Mouse (Mus musculus) E14TG2a.4 (cell line): ENCODE data around the gene Hist3h2a.

Source experiments
- CTCF ChIP-seq: conservative IDR thresholded peaks from 2 replicates; pipeline ENCODE4 v1.5.1; 2014; ENCODE audit warnings: low read length
- NANOG ChIP-seq: IDR thresholded peaks from 2 replicates; pipeline ENCODE4 v1.6.1; 2014; ENCODE audit warnings: borderline replicate concordance, low read length, mixed read lengths
- POU5F1 ChIP-seq: IDR thresholded peaks from 2 replicates; pipeline ENCODE4 v1.6.1; 2014; ENCODE audit warnings: low read length, borderline replicate concordance

DNA sequence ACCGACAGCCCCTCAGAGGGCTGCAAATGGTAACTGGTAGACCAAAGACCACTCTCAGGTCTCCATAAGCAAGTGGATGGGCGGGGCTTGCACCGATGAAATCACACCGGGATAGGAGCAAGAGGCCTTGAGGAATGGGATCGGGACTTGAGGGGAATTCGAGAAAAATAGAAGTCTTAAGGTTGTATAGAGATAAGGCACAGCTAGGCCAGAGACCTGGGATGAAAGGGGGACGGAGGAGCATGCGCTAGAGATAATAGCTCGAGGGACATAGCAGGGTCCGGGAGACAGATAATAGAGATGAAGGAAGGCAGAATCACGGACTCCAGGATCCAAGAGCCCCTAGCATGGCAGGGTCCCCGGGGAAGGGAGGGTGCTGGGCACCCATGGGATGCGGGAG, 16.6 kb upstream of the Hist3h2a start:
- no peak for TF ChIP-seq POU5F1
- TF ChIP-seq NANOG, result no peak
- TF ChIP-seq CTCF, result no peak
